Mouse (Mus musculus) layer of hippocampus, adult 9-10 months (tissue): Measurements from ENCODE around the gene Smim27.
"Not testable (repeated sequence)": the region's sequence is repeated elsewhere in the genome, so short reads cannot be mapped to it uniquely, and the experiment has no call there.

Source experiments
- DNase-seq: peaks from one replicate; pipeline ENCODE4 v3.0.0; 2022; ENCODE audit warnings: low spot score

Smim27 gene

DNA sequence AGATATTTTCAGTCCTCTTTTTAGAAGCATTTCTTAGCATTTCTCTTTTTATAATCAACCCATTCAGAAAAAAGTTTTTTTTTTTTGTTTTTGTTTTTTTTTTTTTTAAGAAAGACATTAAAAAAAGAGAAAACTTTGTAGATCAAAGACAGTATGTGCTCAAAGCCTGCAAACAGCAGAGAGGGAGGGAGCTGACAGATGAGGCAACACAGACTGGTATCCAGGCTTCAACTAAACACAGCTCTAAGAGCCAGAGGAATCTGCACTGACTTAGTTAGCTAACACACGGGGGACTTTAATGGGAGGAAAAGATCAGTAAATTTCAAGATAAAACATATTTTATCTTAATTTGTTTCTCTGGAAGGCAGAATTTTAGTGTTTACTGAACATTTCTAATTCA, 5.1 kb upstream of the Smim27 start:
- no peak for DNase-seq

DNA sequence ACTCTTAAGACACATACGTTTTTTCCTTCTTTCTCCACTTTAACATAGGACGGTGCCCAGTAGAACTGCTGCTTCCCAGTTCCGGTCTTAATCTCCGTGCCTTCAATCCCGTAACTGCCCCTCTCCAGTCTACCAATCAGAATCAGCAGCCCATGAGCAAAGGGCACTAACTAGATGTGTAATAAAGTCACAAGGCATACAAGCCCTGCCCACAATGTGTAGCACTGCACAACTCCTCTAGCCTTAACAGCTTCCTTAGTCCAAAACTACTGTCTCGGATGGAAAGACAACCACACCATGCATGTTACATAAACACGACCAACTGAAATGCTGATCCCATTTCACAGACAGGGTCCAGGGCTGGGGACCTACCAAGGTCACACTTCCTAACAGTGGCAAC, 1.7 kb upstream of the Smim27 start:
- no peak for DNase-seq

DNA sequence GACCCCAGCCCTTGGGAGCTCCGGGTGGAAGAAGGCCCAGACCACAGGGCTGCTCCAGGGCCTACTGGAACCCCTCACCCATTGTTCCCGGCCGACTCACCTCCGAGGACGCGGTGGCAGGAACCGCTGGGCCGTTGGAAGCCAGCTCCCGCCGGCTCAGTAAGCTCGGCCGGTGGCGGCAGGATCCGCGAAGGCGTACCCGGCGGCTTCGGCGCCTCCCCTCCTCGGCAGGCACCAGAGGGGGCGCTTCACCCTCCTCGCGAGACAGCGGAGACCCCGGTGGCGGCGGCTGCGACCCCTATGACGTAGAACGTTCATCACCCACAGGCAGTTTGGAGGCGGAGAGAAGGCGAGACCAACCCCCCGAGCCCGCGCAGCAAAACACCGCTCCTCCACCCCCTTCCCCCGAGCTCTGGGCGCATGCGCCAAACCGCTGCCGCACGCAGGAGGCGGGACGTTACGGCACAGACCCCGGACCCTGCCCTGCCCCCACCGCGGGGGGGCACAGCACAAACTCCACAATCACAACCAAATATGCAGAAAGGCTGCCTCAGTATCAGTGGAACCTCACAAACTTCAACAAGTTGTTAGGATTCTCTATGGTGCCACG, 1.1 kb upstream of the Smim27 start:
- peak; percentile 68 for DNase-seq

DNA sequence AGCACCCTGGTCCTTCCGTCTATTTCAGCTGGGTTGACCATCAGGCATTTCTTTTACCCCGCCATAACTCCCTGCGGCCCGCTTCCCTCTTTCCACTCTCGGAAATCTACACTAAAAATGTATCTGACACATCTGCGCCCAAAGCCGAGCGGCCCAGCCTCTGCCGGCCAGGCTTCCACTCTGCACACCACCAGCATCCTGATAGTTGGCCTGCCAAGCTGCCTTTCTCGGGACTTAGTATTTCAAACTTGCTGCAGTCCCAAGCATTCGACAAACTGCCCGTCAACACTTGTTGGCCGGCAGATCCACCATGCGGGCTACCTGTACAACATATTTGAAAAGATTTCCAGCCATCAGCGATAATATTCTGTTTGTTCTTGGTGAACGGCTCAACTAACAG, 544 bp upstream of the Smim27 start:
- no peak for DNase-seq

DNA sequence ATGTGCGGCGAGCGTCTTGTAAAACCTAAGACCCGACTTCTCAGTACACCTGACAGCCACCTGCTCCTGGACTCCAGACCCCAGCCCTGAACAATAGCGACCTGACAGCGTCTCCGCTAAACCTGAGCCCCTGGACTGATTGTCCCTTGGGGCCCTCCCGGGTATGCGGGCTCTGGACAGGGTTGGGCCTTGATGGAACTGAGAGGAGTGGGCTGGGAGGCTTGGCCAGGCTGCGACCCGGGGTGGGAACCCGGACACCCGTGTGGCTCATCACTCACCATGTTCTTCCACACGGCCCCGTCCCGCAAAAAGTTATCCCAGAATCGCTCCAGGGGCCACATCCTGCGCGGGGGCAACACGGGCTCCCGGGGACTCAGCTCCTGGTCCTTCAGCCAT, 9.5 kb downstream of the Smim27 start:
- DNase-seq = no peak

DNA sequence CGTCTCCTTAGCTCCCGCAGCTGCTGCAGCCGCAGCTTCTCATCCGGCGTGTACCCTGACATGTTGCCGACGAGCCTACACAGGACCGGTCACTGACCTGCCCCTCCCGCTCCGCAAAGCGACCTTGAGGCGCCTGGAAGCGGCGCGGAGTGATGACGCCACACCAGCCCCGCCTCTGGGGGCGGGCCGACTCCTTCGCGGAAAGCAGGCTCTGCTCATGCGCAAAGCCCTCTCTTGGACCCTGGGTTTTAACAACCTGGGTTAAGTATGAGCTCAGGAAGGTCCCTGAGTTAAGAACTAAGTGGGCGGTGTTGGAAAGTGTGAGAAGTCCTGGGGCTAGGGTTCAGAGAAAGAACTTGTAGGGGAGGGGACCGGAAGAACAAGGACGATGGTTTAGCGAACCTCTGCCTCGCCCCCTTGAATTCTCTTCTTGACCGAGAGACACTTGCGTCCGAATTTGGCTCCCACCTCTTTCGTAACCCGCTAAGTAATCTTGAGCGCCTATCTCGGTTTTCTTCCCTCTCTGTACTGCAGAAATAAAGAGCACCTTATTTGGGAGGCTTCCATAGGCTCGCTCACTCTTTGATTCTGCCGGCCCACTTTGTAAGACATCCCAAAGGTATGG, 10.0 kb downstream of the Smim27 start, which contains the start of gene Ndufb6:
Ndufb6 (minus strand) TSS at position 146 of the 625 bp plus-strand sequence.
- peak; percentile 77 for DNase-seq

DNA sequence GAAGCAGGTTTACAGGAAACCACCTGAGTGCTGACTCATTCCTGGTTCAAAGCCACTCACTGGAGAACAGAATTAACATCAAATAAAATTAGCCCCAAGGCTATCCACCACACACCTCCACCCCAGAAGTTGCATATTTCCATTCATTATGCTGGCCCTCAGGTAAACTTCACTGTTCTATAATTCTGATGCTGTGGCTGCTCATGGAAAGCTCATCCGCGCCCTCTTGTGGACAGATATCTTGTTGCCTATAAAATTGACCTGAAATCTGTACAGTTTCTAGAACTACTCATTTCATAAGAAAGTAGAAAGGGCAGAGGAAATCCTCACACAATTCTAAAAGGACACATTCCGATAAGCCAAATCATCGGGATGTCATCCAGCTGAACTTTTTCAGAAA, 16.2 kb downstream of the Smim27 start:
- peak; percentile 71 for DNase-seq

DNA sequence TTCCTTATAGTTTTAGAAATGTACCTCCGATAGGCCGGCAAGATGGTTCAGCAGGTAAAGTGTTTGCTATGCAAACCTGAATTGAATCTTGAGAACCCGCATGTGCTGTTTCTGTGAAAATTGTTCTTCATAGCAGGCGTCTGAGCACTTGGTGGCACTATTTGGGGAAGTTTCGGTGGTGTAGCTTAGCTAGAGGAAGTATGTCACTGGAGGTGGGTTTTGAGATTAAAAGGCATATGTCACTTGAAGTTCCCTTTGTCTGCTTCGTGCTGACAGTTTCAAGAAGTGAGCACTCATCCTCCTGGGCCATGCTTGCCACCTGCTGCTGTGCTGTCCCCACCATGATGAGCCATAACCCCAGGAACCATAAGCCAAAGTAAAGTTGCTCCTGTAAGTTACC, 18.0 kb downstream of the Smim27 start:
- DNase-seq = no peak

DNA sequence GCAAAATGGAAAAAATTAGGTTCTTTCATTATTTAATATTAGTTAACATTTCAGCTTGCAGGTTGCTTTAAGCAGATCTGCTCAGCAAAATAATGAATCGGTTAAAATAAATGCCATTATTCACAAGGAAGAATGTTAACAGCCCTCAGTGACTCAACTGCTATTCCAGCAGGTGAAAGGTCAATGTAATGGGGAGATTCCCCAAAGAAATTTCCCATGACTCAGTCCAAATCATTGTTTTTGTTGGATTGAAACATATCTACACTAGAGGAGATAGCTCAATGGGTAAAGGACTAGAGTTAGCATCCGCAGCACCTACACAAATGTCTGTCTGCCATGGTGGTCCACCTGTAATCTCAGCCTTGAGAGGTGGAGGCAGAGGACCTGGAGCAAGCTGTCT, 19.7 kb downstream of the Smim27 start:
- DNase-seq = no peak

DNA sequence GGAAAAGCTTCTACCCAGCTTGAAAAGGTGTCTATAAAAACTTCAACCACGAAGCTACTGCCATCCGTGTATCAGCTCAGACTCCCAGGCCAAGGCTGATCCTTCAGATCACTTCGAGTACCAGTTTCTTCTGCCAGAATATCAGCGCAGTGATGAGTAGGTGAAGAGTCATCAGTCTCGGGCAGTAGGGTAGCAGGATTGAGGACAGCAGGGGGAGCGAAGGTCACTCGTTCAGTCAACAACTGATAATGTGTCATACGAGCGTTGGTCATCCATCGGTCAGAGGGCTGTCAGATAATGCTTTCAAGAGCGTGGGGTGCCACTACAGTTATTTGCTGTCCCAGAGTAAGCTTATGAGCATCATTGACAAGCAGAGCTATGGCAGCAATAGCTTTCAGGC, 22.1 kb downstream of the Smim27 start:
- not testable (repeated sequence) for DNase-seq

DNA sequence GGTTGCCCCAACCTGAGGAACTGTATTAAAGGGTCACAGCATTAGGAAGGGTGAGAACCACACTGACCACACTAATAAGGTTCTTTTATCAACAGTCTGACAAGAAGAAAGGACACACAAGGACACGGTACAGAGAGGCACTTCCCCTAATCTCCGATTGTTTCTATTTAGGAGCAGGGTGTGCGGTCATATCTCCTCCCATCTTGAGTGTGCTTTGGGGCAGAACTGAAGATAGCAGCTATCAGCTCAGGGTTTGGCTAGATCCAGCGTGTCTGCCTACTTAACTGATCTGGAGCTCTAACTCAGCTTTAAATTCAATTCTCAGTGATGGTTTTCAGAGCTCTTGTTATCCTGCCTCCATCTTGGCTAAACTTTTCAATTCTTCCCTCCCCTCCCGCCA, 29.8 kb downstream of the Smim27 start:
- no peak for DNase-seq

DNA sequence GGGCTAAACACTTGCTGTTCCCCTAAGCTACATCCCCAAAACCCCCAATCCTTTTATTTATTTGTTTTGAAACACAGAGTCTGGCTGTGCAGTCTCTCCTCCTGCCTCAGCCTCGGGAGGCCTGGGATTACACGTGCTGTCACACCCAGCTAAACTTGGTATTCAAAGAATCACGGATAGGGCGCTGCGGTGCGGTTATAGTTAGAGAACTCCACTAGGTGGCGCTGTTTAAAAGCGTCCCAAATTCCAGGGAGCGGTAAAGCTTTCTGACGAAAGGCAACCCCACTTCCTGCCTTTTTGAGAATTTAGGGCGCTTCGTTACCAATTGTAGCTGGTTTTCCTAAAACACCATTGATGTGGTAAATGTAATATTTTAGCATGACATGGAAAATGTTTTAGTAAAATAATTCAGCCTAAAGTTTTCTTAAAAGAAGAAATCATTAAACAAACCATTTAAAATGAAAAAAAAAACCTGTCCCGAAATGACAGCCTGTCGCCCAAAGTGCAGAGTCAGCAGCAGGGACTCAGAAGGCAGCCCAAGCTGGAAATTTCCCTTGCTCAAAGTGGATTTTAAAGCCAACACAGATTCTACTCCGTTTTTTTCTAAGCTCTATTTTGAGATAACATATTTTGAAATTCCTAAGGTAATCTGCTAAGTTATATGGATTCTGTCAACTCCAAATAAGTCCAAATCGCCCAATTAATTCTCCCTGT, 31.9 kb downstream of the Smim27 start:
- DNase-seq = peak; percentile 62

DNA sequence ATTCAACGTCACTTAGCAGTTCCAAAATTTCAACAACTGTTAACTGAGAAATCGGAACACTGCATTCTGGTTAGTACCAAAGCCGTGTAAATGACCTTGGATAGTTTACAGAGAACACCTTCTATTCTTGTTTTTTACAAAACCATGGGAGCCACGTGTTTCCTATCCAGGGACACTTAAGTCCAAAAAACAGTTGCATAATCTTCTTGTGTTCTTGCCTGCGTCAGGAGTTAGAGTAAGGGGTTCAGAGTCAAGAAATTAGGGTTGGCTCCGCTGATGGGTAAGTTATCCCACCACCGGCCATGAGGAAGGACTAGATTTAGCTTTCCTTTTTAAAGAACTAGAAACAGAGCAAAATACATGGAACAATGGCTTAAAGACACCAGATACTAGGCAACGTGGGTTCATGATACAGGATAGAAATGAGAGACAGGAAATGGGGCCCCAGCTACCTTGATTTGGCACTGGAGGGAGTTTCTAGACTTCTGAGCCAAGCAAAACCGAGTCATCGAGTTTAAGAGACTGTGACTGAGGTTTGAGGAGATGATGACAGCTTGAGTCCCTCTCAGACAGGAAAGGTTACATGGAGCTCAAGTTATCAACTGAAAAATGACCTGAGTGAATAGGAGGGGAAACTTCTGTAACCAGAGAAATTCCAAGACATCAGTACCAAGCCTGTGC, 33.2 kb downstream of the Smim27 start:
- no peak for DNase-seq

DNA sequence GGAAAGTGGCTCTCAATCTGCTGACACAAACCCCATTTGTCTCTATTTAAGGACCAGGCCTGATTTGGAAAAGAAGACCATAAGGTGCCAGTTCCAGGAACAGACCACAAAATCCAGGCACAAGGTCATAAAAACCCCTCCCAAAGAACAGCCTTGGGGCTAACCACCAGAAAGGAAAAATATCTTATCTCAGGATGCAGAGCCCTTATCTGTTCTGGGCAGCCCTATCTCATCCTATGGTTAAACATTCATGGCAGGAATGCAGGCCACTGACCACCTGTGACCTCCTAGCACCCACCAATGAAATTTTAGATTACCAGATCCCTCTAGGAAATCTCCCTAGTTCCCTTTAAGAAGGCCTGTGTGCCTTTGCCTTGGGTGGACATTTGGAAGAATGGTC, 40.3 kb downstream of the Smim27 start:
- DNase-seq = no peak

DNA sequence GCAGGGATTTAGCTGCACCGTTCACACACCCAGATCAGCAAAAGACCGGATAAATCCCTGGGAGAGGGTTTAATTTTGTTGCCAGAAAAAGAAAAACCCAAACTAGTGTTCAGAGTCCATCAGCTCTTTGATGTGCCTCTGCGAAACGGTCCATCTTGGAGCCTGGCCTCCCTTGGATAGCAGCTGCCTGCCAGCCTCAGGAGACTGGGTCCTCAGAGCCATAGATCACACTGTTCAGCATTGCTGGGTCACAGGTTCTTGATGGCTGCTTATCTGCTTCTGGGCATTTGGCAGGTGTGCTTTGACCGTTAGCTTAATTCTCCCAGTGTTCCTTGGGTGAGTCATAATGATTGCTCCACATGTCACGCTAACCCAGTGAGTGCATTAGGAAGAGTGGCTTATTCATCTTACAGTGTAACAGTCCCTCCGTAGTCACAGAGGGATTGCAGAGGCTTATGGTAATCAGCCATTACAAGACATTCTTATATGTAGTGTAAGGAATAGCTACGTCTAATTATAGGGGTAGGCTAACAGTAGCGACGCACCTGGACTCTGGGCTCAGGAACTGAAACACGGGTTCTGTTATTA, 41.5 kb downstream of the Smim27 start:
- DNase-seq = no peak

DNA sequence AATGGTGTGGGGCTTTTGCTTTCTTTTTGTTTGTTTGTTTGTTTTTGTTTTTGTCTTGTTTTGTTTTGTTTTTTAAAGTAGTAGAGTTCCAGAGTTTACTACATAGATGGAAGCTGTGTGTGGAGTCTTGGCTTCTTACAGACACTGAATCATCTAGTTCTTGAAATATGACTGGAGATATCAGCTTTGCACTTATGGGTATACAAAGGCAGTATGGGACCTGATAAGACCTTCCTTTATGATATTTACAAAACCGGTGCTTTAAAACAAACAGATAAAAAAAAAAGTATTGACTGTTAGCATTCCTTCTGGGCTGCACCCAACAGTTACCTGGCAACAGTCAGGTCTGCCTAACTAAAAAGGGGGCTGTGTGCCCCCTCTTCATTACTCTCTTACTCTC, 42.8 kb downstream of the Smim27 start:
- DNase-seq = no peak

DNA sequence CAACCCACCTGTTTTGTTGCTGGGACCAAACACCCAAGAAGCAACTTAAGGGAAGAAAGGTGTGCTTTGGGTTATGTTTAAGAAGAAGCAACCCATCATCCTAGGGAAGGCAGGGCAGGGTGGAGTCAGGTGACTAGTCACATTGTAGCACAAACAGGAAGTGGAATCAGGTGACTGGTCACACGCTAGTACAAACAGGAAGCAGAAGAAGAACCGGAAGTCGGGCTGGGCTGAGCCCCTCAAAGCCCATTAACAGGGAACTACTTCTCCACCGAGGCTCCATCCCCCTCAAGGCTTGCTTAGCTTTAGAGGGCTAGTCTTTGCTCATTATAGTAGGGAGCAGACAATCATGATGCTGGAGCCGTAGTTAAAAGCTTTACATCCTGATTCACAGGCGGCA, 43.6 kb downstream of the Smim27 start:
- DNase-seq = no peak

DNA sequence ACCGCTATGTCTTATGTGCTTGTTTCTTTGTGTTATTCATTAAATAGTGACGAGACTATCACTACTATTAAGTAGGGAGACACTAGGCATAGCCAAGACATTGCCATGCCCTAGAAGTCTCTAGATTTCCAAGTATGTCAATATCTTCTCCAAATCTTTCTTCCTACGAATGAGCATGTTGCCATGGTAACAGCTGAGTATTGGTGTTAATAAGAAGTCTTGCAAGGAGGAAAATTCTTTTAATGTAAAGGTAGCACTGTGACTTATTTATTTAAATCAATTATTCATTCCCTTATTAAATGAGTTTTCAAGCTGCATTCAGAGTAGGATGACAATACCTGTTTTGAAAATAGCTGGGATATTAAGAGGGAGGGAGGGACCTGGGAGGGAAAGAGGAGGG, 48.0 kb downstream of the Smim27 start:
- no peak for DNase-seq
